Mouse (Mus musculus): ENCODE measurements around the gene Vmn1r76.

Gene Vmn1r76

DNA sequence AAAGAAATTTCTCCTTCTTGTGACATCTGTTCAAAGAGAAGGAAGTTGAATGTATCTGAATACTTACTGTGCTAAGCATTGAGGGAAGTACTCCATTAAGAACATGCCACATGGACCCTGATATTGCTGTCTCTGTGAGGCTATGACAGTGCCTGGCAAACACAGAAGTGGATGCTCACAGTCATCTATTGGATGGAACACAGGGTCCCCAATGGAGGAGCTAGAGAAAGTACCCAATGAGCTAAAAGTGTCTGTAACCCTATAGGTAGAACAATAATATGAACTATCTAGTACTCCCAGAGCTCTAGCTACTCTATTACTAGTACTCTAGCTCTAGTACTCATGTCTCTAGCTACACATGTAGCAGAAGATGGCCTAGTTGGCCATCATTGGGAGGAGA, at the start of gene Vmn1r76:
TSS of gene Vmn1r76 (minus strand) at position 101 of the 400 bp plus-strand sequence.
- no peak for DNase-seq (ENCODE audit: low read depth)

DNA sequence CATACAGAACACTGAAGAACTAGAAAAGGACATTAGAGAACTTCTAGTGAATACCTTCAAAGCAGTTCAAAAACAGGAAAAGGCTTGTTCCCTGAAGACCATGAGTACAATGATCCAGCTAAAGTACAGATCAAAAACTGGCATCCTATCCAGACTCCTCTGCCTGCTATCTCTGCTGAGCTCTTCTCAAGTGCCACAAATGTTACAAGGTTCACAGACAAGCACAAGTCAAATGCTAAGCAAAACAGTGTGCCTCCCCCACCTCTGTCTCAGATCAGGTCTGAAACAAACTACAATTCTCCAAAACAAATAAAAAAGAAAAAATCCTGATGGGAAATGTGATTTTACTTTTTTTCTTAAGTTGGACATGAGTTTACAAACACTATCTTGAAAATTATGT, 34.6 kb upstream of the Vmn1r76 start:
- DNase-seq (ENCODE audit: low read depth): no peak

DNA sequence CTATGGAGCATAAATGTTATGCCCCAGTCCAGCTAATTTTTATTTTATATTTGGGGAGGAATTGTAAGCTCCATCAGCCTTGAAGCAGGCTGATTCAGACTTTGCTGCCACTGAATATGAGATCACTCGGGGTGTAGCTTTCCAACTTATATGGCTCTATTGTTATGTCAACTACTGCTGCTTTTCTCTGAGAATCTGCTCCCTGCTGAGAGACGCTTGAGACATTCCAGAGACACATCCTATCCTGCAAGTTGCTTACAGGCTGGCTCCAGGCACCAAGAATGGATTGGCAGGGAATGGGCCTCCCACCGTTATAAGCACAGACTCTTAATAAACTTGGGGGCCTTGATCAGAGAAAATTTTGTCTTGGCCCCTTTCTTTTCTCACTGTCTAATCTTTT, 10.0 kb upstream of the Vmn1r76 start:
- DNase-seq (ENCODE audit: low read depth): no peak

DNA sequence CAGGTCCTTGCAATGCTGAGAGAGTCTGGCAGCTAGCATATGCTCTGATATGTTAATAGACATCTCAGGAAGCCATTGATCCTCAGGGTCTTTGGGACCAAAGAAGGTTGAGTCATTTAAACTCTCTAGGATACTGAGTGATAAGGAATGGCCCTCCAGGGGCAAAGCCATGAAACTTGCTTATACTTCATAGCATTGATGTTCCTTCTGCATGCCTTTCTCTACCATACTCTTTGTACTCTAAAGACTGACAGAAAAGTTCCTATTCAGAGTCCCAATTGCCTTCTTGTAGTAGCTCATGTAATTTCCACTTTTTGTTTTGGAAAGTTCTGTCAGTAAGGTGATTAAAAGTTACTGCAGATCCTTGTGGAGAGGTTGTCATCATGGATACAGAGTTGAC, 63.7 kb downstream of the Vmn1r76 start, which contains the start of gene Vmn1r75:
TSS of gene Vmn1r75 (plus strand) at position 301 of the 400 bp plus-strand sequence.
- no peak for DNase-seq (ENCODE audit: low read depth)
